Mouse (Mus musculus) forebrain, embryonic 16.5 days (tissue): Measurements from ENCODE around the gene Dnajb12. TPM values are rescaled to one million over a fixed set of nuclear protein-coding genes. Genes with fewer than 3 reads are reported as not detected.

ENCODE experiments used
- ATAC-seq: fragments of 200-750 bp; cut with Nextera tagmentation; 2 replicates; pipeline ENCODE4 v1.8.0; 2017; ENCODE audit warnings: mild to moderate bottlenecking, moderate library complexity
- H3K27ac ChIP-seq: fragments of 300-500 bp; sonication (generic); 2 replicates; pipeline ENCODE4 v1.5.1; 2014; ENCODE audit warnings: low read length, control low read depth
- H3K27me3 ChIP-seq: fragments of 300-500 bp; sonication (generic); replicated peaks from 2 replicates; pipeline ENCODE4 v1.6.1; 2014; ENCODE audit warnings: low read length; ENCODE audit not compliant: control insufficient read depth, insufficient read depth
- H3K36me3 ChIP-seq: fragments of 300-500 bp; sonication (generic); 2 replicates; pipeline ENCODE4 v1.6.1; 2014; ENCODE audit not compliant: control insufficient read depth, insufficient read depth
- H3K4me1 ChIP-seq: fragments of 300-500 bp; sonication (generic); replicated peaks from 2 replicates; pipeline ENCODE4 v1.6.1; 2014; ENCODE audit warnings: low read length; ENCODE audit not compliant: control insufficient read depth, insufficient read depth
- H3K4me2 ChIP-seq: fragments of 300-500 bp; sonication (generic); 2 replicates; pipeline ENCODE4 v1.6.1; 2014; ENCODE audit warnings: mild to moderate bottlenecking, low read length, control low read depth
- H3K4me3 ChIP-seq: fragments of 300-500 bp; sonication (generic); replicated peaks from 2 replicates; pipeline ENCODE4 v1.5.1; 2014; ENCODE audit warnings: mild to moderate bottlenecking, low read length, control low read depth
- H3K9ac ChIP-seq: fragments of 300-500 bp; sonication (generic); replicated peaks from 2 replicates; pipeline ENCODE4 v1.6.1; 2014; ENCODE audit warnings: low read depth, low read length, control low read depth
- H3K9me3 ChIP-seq: fragments of 300-500 bp; sonication (generic); 2 replicates; pipeline ENCODE4 v1.6.1; 2016; ENCODE audit warnings: low read length; ENCODE audit not compliant: control insufficient read depth
- WGBS: fragments of 180-500 bp; shearing (Covaris S2); extraction: QIAGEN DNeasy Blood & Tissue Kit; methylation state at CpG from one replicate; pipeline ENCODE4 v1.1.7; 2014; 5-methylcytosine and 5-hydroxymethylcytosine counted together
- polyA plus RNA-seq: library from polyadenylated mRNA; unstranded; fragments of >200 nt; fragmentation: Nextera tagmentation; extraction: Ambion mirVana; gene quantifications from 2 replicates; pipeline ENCODE4 v1.2.1, GENCODE M21; 2015

Dnajb12 gene
- polyA plus RNA-seq, 1 experiment from 2014 or later, result 18.5 TPM

DNA sequence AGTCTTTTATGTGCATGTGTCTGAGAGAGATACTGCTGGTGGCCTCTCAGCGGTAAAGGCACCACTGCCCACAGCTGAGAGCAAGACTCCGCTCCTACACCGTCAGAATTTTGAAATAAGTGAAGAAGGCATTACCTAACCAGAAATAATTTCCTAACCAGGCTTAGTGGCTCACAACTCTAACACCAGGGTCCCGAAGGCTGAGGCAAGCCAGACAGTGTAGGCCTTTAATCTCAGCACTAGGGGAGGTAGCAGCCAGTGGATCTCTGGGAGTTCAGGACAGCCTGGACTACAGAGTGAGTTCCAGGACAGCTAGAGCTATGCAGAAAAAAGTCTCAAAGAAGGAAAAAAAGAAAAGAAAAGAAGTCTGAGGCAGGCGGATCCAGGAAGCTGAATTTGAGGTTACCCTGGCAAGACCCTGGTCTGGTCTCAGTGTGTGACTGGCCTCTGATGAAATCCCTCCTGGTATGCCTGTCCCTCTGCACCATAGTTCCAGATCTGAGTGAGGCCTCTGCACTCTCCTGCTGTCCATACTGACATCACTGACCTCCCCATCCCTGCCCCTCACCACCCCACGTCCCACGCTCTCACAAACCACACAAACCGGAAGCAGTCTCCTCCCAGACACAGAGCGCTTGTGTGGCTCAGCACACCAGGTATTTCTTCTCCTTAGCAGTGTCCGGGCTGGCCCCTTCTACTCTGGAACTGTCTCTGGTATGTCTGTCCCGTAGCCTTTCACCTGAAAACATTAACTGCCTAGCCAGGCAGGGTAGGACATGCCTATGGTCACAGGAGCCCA, 31.1 kb upstream of the Dnajb12 start:
- H3K27ac ChIP-seq, result no peak overlapping the region
- ATAC-seq, result no peak
- H3K4me1 ChIP-seq, result no peaks in the 10 kb centered on the region
- H3K9me3 ChIP-seq, result no peaks in the 10 kb centered on the region
- no peaks in the 10 kb centered on the region for H3K36me3 ChIP-seq
- H3K4me2 ChIP-seq, result no peak overlapping the region
- 84% methylated on average over 11 of the region's 11 CpGs for WGBS
- no peak overlapping the region for H3K4me3 ChIP-seq
- no peak overlapping the region for H3K9ac ChIP-seq
- H3K27me3 ChIP-seq, result no peaks in the 10 kb centered on the region

GRCm38 (mm10) chr10:59848953-59849352, 30.4 kb upstream of the Dnajb12 start:
- no peak overlapping the region for H3K9ac ChIP-seq
- H3K27me3 ChIP-seq, result no peaks in the 10 kb centered on the region
- no peak overlapping the region for H3K27ac ChIP-seq
- H3K4me3 ChIP-seq, result no peak overlapping the region
- H3K9me3 ChIP-seq, result no peaks in the 10 kb centered on the region
- ATAC-seq, result no peak
- 62% methylated on average over 9 of the region's 9 CpGs for WGBS
- H3K4me2 ChIP-seq, result no peak overlapping the region
- no peaks in the 10 kb centered on the region for H3K36me3 ChIP-seq
- H3K4me1 ChIP-seq, result no peaks in the 10 kb centered on the region

DNA sequence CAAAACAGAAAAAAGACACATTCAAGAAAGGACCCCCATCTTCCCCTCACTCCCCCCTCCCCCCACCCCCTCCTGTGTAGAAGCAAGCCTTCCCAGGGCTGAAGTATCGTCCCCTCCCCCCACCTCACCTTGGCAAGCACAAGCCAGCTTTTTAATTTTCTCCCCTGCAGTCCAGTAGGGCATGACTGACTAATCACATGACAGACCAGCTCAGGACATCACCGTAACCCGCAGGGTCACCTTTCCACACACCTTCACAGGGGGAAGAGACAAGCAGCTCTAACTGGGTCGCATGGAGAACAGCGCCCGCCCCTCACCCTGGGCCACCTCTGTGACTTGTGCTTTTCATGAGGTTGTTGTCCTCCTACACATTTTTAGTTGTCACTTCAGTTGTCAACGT, 30.0 kb upstream of the Dnajb12 start:
- Histone ChIP-seq H3K4me2 (no peak overlapping the region), H3K36me3 (no peaks in the 10 kb centered on the region), H3K4me3 (no peak overlapping the region), H3K27me3 (no peaks in the 10 kb centered on the region), H3K9ac (no peak overlapping the region), H3K4me1 (no peaks in the 10 kb centered on the region), H3K9me3 (no peaks in the 10 kb centered on the region), H3K27ac (no peak overlapping the region)
- 86% methylated on average over 7 of the region's 7 CpGs for WGBS
- ATAC-seq, result no peak

GRCm38 (mm10) chr10:59857157-59857556, 22.2 kb upstream of the Dnajb12 start:
- Histone ChIP-seq H3K9me3 (no peaks in the 10 kb centered on the region), H3K4me1 (0 out of 2 replicates have a peak, but pooled peaks cover 2% of the 10 kb centered on the region), H3K4me2 (no peak overlapping the region), H3K4me3 (no peak overlapping the region), H3K9ac (no peak overlapping the region), H3K27ac (no peak overlapping the region), H3K27me3 (no peaks in the 10 kb centered on the region), H3K36me3 (no peaks in the 10 kb centered on the region)
- no peak for ATAC-seq
- 84% methylated on average over 5 of the region's 5 CpGs for WGBS

GRCm38 (mm10) chr10:59860684-59861083, 18.7 kb upstream of the Dnajb12 start:
- H3K36me3 ChIP-seq, result no peaks in the 10 kb centered on the region
- H3K4me3 ChIP-seq, result no peak overlapping the region
- no peak overlapping the region for H3K9ac ChIP-seq
- no peaks in the 10 kb centered on the region for H3K9me3 ChIP-seq
- 85% methylated on average over 9 of the region's 9 CpGs for WGBS
- H3K4me1 ChIP-seq, result peaks cover 12% of the 10 kb centered on the region; the same call in 1 of the 2 replicates
- H3K27me3 ChIP-seq, result no peaks in the 10 kb centered on the region
- no peak for ATAC-seq
- no peak overlapping the region for H3K4me2 ChIP-seq
- no peak overlapping the region for H3K27ac ChIP-seq

DNA sequence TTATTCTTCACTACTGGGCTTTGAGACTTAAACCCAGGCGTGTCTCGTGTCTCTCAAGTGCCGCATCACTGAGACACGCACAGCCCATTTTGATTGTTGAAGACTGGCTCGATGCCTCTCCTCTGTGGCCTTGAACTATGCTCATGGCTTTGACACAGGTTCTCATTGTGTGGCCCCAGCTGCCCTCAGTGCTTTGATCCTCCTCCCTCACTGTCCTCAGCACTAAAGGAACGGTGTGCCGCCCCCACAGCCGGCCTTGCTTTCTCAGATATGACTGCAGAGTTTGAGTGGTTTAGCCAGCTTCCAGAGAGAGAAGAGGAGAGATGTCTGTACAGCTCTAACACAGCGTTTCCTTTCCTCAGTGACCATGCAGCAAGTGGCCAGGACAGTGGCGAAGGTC, 18.2 kb upstream of the Dnajb12 start:
- H3K36me3 ChIP-seq, result no peaks in the 10 kb centered on the region
- whole genome bisulfite sequencing, result 83% methylated on average over 10 of the region's 10 CpGs
- no peak overlapping the region for H3K4me2 ChIP-seq
- H3K27me3 ChIP-seq, result no peaks in the 10 kb centered on the region
- no peak overlapping the region for H3K9ac ChIP-seq
- no peaks in the 10 kb centered on the region for H3K9me3 ChIP-seq
- H3K27ac ChIP-seq, result no peak overlapping the region
- ATAC-seq, result no peak
- no peak overlapping the region for H3K4me3 ChIP-seq
- H3K4me1 ChIP-seq, result peaks cover 12% of the 10 kb centered on the region; the same call in 1 of the 2 replicates

DNA sequence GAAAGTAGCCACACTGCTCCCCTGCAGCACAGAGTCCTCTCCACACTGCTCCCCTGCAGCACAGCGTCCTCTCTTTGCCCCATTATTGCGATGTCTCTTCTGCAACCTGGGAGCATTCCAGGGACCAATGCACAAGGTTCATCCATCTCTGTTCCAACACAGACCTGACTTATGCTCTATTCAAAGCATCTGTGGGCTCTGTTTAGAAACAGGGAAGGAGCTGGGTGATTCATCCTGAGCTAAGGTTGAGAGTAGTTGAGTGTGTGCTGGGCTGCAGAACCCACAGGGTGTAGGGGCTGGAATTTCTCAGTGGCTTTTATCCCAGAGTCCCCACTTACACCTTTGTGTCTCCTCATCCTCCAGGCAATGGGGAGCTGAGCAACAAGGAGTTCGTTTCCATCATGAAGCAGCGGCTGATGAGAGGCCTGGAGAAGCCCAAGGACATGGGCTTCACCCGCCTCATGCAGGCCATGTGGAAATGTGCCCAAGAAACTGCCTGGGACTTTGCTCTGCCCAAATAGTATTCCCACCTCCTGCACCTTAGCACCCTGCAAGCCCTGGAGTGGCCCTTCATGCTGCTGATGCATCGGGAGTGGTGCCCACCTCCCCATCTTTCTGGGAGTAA, 16.4 kb upstream of the Dnajb12 start:
- Histone ChIP-seq H3K36me3 (no peaks in the 10 kb centered on the region), H3K4me2 (no peak overlapping the region), H3K27ac (no peak overlapping the region), H3K9me3 (no peaks in the 10 kb centered on the region), H3K4me3 (no peak overlapping the region), H3K9ac (no peak overlapping the region), H3K4me1 (peaks cover 12% of the 10 kb centered on the region; the same call in 1 of the 2 replicates), H3K27me3 (no peaks in the 10 kb centered on the region)
- ATAC-seq, result no peak
- WGBS, result 91% methylated on average over 6 of the region's 6 CpGs

- Histone ChIP-seq H3K9ac (no peak overlapping the region), H3K27ac (0 out of 2 replicates have a peak overlapping the region, but pooled peaks have one; percentile 13)
Measured at GRCm38 (mm10) chr10:59863620-59864019, 15.7 kb upstream of the Dnajb12 start.

GRCm38 (mm10) chr10:59864232-59864875, 15.0 kb upstream of the Dnajb12 start:
- H3K4me2 ChIP-seq, result no peak overlapping the region
- no peak overlapping the region for H3K4me3 ChIP-seq
- peak; percentile 23; the same call in 1 of the 2 replicates for ATAC-seq
- H3K4me1 ChIP-seq, result peaks cover 10% of the 10 kb centered on the region; the same call in 1 of the 2 replicates
- H3K9ac ChIP-seq, result no peak overlapping the region
- no peaks in the 10 kb centered on the region for H3K36me3 ChIP-seq
- no peaks in the 10 kb centered on the region for H3K9me3 ChIP-seq
- no peak overlapping the region; the same call in 1 of the 2 replicates for H3K27ac ChIP-seq
- H3K27me3 ChIP-seq, result no peaks in the 10 kb centered on the region
- 74% methylated on average over 19 of the region's 19 CpGs for WGBS

More at GRCm38 (mm10) chr10:59863620-59864019, 15.7 kb upstream of the Dnajb12 start:
- Histone ChIP-seq H3K4me3 (no peak overlapping the region), H3K27me3 (no peaks in the 10 kb centered on the region), H3K4me2 (no peak overlapping the region), H3K4me1 (peaks cover 12% of the 10 kb centered on the region; the same call in 1 of the 2 replicates), H3K9me3 (no peaks in the 10 kb centered on the region), H3K36me3 (no peaks in the 10 kb centered on the region)
- 55% methylated on average over 4 of the region's 4 CpGs for WGBS
- 0 out of 2 replicates have a peak, but pooled peaks have one; percentile 8 for ATAC-seq
